ENCODE assay signal across 8 mouse cellular contexts in the genomic region with DNA sequence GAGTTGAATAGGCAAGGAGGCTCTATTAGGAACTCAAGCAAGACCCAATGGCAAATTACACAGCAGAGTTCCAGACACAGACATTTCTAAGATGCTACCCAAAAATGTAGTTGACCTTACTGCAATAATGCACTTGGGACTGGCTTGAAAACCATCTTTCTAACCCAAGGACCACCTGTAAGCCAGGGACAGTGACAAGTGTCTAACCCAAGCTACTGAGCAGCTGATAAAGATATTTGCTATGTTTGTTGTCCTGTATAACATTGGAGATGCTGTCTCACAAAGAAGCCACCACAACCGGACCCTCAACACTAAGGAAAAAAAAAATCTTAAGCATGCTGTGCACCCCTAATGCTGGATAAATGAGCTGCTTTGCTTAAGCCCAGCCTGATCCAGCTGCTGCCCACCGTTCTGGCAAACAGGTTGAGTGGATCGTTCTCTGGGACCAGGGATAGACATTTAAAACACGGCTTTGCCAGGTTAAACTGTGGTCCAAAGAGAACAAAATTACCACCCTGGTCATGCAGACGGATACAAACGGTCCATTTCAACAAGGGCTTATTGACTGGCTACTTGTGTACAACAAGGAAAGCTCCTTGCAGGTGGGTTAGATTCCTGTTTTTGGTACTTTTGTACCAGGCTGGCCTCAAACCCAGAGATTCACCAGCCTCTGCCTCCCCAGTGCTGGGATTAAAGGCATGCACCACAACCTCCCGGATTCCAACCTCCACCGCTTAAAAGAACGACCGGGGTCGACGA. TPM values are rescaled to one million over a fixed set of nuclear protein-coding genes. Genes with fewer than 3 reads are reported as not detected.
A peak's percentile ranks its signal among the peaks of the same experiment; 100 is the strongest.
DNase-seq lines count a peak whose midpoint lies in the region; ATAC-seq and TF ChIP-seq lines count a peak whose summit lies in the region.

No protein-coding gene starts in this region.

- H3K4me1 ChIP-seq in brown adipose tissue, adult 24 weeks (ENCODE audit: control insufficient read depth, insufficient read depth, insufficient read length, low read length): 0 out of 2 replicates have a peak, but pooled peaks cover 2% of the 10 kb centered on the region
- peaks cover 40% of the 10 kb centered on the region for H3K4me1 ChIP-seq in hindbrain, embryonic 15.5 days (replicated peaks)
- no peaks in the 10 kb centered on the region; the same call in none of the 2 replicates for H3K4me1 ChIP-seq in midbrain, postnatal 0 days (ENCODE audit: insufficient read depth, low read length)

- peak overlapping the region; percentile 96 for H3K27ac ChIP-seq in brown adipose tissue, adult 24 weeks (replicated peaks; ENCODE audit: low read depth, low read length)
- H3K27ac ChIP-seq in hindbrain, embryonic 15.5 days (replicated peaks): peak overlapping the region; percentile 84
- peak overlapping the region; percentile 75 for H3K27ac ChIP-seq in midbrain, postnatal 0 days (ENCODE audit: low read depth, low read length)

- H3K36me3 ChIP-seq in hindbrain, embryonic 15.5 days: peaks cover 13% of the 10 kb centered on the region
- H3K36me3 ChIP-seq in midbrain, postnatal 0 days (ENCODE audit: insufficient read depth, low read length): peaks cover 10% of the 10 kb centered on the region; the same call in 1 of the 2 replicates

- WGBS in hindbrain, embryonic 15.5 days: 4% methylated on average over 12 of the region's 12 CpGs
- WGBS in midbrain, postnatal 0 days: 4% methylated on average over 12 of the region's 12 CpGs

- peak; percentile 6 for DNase-seq in kidney, postnatal 10 days
- DNase-seq in kidney, adult 8-10 months: no peak
- no peak for DNase-seq in midbrain, postnatal 0 days (ENCODE audit: low spot score)
- DNase-seq in right cerebral cortex, postnatal 25 days: no peak
- DNase-seq in urinary bladder, postnatal 4 days (ENCODE audit: low spot score in 2 of 2): no peak
- no peak for DNase-seq in thymus, postnatal 0 days (ENCODE audit: low spot score)

- peak overlapping the region; percentile 91 for H3K9ac ChIP-seq in hindbrain, embryonic 15.5 days
- peak overlapping the region; percentile 86 for H3K9ac ChIP-seq in midbrain, postnatal 0 days (replicated peaks; ENCODE audit: low read length, poor library complexity, severe bottlenecking)

- peak overlapping the region; percentile 87 for H3K4me3 ChIP-seq in brown adipose tissue, adult 24 weeks (ENCODE audit: insufficient read depth, low read depth, low read length)
- peak overlapping the region; percentile 78 for H3K4me3 ChIP-seq in hindbrain, embryonic 15.5 days
- H3K4me3 ChIP-seq in midbrain, postnatal 0 days (ENCODE audit: low read depth, low read length): peak overlapping the region; percentile 70

- peak overlapping the region; percentile 81 for H3K4me2 ChIP-seq in hindbrain, embryonic 15.5 days
- peak overlapping the region; percentile 68 for H3K4me2 ChIP-seq in midbrain, postnatal 0 days (ENCODE audit: low read depth, low read length, poor library complexity, severe bottlenecking)

- H3K9me3 ChIP-seq in hindbrain, embryonic 15.5 days: no peaks in the 10 kb centered on the region
- H3K9me3 ChIP-seq in midbrain, postnatal 0 days (ENCODE audit: low read length): no peaks in the 10 kb centered on the region

- no peaks in the 10 kb centered on the region for H3K27me3 ChIP-seq in hindbrain, embryonic 15.5 days
- no peaks in the 10 kb centered on the region for H3K27me3 ChIP-seq in midbrain, postnatal 0 days (ENCODE audit: insufficient read depth, low read length)

- ATAC-seq in hindbrain, embryonic 15.5 days (ENCODE audit: low FRiP score, low read depth): no peak
- no peak for ATAC-seq in midbrain, postnatal 0 days (ENCODE audit: low FRiP score)

- no peak for TF ChIP-seq CTCF in midbrain, postnatal 0 days (IDR thresholded peaks at IDR 0.05)

RNA-seq across cellular contexts. Expression of gene Ndufb10, which starts 1.0 kb away (rescaled TPM):
- 1,098 and 1,103 TPM in 2 replicates for polyA plus RNA-seq in brown adipose tissue, adult 24 weeks (2012; ENCODE audit: insufficient read depth, insufficient read length, missing spikeins)
- polyA plus RNA-seq in hindbrain, embryonic 15.5 days (2015; fragmentation: Nextera tagmentation; extraction: Ambion mirVana): 290 TPM in 2 replicates
- total RNA-seq in midbrain, postnatal 0 days (2014; rRNA removed): 150 and 170 TPM in 2 replicates
- 344 and 349 TPM in 2 replicates for polyA plus RNA-seq in midbrain, postnatal 0 days (2015; fragmentation: Nextera tagmentation; extraction: Ambion mirVana)
- polyA plus RNA-seq in thymus, postnatal 0 days (2015; fragmentation: Nextera tagmentation; extraction: Ambion mirVana): 304 and 335 TPM in 2 replicates

RNA-seq across cellular contexts. Expression of gene Rpl3l, which starts 4.3 kb away (rescaled TPM):
- 4.8 and 10.7 TPM in 2 replicates for polyA plus RNA-seq in brown adipose tissue, adult 24 weeks (2012; ENCODE audit: insufficient read depth, insufficient read length, missing spikeins)
- polyA plus RNA-seq in hindbrain, embryonic 15.5 days (2015; fragmentation: Nextera tagmentation; extraction: Ambion mirVana): 0.22 TPM in 1 of 2 replicates, not detected in the other
- total RNA-seq in midbrain, postnatal 0 days (2014; rRNA removed): not detected in 2 replicates
- 0.21 and 0.37 TPM in 2 replicates for polyA plus RNA-seq in midbrain, postnatal 0 days (2015; fragmentation: Nextera tagmentation; extraction: Ambion mirVana)
- polyA plus RNA-seq in thymus, postnatal 0 days (2015; fragmentation: Nextera tagmentation; extraction: Ambion mirVana): 0.82 and 1.6 TPM in 2 replicates

RNA-seq across cellular contexts. Expression of gene Rps2, which starts 5.4 kb away (rescaled TPM):
- 608 and 619 TPM in 2 replicates for polyA plus RNA-seq in brown adipose tissue, adult 24 weeks (2012; ENCODE audit: insufficient read depth, insufficient read length, missing spikeins)
- 753 and 774 TPM in 2 replicates for polyA plus RNA-seq in hindbrain, embryonic 15.5 days (2015; fragmentation: Nextera tagmentation; extraction: Ambion mirVana)
- total RNA-seq in midbrain, postnatal 0 days (2014; rRNA removed): 2,209 and 2,389 TPM in 2 replicates
- polyA plus RNA-seq in midbrain, postnatal 0 days (2015; fragmentation: Nextera tagmentation; extraction: Ambion mirVana): 749 and 802 TPM in 2 replicates
- 1,372 and 1,374 TPM in 2 replicates for polyA plus RNA-seq in thymus, postnatal 0 days (2015; fragmentation: Nextera tagmentation; extraction: Ambion mirVana)

RNA-seq across cellular contexts. Expression of gene Rnf151, which starts 5.4 kb away (rescaled TPM):
- not detected in 2 replicates for polyA plus RNA-seq in brown adipose tissue, adult 24 weeks (2012; ENCODE audit: insufficient read depth, insufficient read length, missing spikeins)
- polyA plus RNA-seq in hindbrain, embryonic 15.5 days (2015; fragmentation: Nextera tagmentation; extraction: Ambion mirVana): not detected in 2 replicates
- total RNA-seq in midbrain, postnatal 0 days (2014; rRNA removed): not detected in 2 replicates
- not detected in 2 replicates for polyA plus RNA-seq in midbrain, postnatal 0 days (2015; fragmentation: Nextera tagmentation; extraction: Ambion mirVana)
- polyA plus RNA-seq in thymus, postnatal 0 days (2015; fragmentation: Nextera tagmentation; extraction: Ambion mirVana): 0.13 TPM in 1 of 2 replicates, not detected in the other

RNA-seq across cellular contexts. Expression of gene Msrb1, which starts 13.1 kb away (rescaled TPM):
- polyA plus RNA-seq in brown adipose tissue, adult 24 weeks (2012; ENCODE audit: insufficient read depth, insufficient read length, missing spikeins): 109 and 114 TPM in 2 replicates
- polyA plus RNA-seq in hindbrain, embryonic 15.5 days (2015; fragmentation: Nextera tagmentation; extraction: Ambion mirVana): 19.4 and 20.8 TPM in 2 replicates
- total RNA-seq in midbrain, postnatal 0 days (2014; rRNA removed): 9.6 and 14.1 TPM in 2 replicates
- 20.6 and 22.6 TPM in 2 replicates for polyA plus RNA-seq in midbrain, postnatal 0 days (2015; fragmentation: Nextera tagmentation; extraction: Ambion mirVana)
- 48.7 and 53.4 TPM in 2 replicates for polyA plus RNA-seq in thymus, postnatal 0 days (2015; fragmentation: Nextera tagmentation; extraction: Ambion mirVana)
